Mouse (Mus musculus): ENCODE measurements around the gene Sdccag8.

The Sdccag8 gene

DNA sequence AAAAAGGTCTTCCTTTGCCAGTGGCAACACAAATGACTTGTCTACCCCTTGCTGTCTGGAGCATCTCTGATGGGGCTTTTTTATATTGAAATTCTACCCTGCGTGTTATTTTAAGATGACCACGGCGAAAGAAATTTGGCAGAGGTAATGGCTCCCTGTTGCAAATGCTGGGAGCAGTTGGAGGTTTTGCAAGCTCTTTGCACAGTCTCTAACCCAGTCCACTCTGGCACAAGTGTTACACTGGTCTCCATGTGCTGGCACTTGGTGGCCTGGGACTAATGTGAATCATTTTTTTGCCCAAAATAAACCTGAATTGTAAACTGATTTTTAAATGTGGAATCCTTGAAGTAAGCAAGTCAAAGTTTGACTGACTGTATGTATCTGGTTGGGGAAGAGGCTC lies 199.3 kb downstream of the Sdccag8 start:
- DNase-seq: no peak

DNA sequence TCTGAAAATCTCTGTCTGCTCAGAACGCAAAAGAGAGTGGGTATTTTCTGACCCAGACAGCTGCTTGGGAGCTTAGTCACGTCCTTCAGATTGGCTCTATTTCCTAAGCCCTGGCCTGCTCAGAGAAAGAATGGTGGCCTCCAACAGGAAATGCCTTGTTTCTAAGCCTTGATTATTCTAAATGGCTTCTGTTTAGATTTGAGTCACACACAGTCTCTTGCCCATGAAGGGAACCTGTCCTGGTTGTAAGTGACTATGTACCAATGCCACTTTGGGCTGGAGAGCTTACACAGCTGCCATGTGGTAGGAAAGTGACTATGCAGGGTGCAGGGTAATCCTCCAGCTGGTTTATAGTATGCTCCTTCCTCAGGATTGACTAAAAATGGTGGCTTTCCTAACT lies 199.9 kb downstream of the Sdccag8 start:
- DNase-seq: no peak

DNA sequence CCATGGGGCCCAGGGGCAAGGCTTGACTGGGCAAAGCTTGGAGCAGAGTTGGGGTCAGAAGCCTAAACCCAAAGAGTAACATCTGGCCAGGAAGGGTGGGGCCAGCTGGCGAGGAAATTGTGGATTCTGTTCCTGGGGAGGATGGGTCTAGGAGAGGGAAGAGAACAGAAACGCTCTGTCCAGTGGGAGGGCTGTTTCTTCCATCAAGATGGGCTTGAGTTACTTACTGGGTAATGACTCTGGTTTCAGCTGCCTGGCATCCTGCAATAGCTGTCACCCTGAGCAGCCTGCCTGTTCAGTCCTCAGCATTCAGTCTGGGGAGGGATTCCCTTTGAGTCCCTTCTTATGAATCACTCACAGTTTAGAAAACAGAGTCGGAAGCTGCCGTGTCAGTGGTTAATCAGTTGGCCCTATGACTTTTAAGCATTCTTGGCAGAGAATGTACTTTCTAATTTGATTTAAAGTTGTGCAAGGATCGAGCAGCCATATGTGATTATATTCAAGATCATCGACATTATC lies 200.5 kb downstream of the Sdccag8 start:
- no peak for DNase-seq

DNA sequence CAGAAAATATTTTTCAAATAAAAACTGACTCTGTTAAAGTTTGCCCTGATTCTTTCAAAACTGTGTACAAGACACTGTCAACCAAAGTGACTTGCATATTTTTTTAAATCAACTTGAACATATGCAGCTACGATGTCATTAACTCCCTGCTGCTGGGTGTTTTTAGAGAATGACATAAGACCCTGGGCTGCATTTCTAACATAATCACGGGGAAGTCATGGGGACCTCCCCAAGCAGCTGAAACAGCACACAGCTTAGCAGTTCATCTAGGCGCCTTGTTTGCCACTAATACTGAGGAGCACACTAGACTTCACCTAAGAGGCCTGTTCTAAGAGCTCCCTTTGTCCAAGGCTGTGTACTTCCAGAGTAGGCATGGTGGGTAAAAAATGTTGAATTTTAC lies 201.5 kb downstream of the Sdccag8 start:
- no peak for DNase-seq

DNA sequence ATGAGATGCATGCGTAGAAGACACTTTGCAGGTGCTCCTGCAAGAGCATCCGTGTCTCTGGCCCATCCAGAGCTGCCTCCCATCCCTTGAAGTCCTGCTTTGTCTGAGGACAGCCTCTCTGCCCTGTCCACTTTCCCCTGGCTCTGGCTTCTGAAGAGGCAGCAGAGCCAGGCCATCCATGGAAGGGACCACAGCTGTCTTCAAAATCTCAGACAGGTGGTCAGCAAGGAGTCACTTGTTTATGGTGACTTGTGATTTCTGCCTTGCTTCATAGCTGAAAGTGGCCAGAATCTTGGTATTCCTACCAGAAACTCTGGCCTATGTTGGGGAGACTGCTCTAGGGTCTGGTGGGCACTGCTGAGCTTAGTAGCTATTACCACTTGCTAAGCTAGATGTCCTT lies 202.3 kb downstream of the Sdccag8 start:
- no peak for DNase-seq

DNA sequence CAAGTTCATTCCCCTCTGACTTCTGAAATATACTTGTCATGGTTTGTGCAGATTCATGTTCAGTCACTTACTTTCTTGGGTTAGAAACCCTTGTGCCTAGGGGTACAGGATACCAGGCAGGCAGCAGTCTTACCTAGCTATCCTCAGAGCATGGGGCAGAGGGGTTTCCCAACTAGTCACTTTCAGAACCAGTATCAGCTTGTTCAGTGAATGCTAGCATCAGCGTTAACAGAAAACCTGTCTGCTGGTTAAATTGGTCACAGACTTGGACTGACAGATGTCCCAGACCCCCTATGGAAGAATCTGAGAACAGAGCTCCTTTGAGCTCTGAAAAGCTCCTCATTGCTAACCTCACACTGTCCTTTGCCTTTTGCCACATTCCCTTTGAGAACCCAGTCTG lies 204.3 kb downstream of the Sdccag8 start:
- DNase-seq: no peak

DNA sequence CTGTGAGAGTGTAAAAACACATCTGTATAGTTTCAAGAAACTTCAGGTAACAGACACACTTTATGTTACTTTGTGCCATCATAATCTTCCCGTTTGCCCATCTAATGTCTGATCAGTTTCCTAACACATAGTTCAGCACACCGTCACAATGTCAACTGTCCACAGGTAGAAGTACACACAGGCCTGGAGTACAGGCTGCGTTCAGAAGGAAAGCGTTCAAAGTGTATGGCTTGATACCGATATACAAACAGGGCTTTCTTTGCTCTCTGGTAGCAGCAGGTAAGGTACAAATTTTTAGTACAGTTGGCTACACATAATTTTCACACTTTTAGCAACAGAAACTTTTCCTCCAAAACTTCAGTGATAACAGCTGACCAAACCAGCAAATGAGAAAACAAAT lies 205.2 kb downstream of the Sdccag8 start:
- DNase-seq: no peak

DNA sequence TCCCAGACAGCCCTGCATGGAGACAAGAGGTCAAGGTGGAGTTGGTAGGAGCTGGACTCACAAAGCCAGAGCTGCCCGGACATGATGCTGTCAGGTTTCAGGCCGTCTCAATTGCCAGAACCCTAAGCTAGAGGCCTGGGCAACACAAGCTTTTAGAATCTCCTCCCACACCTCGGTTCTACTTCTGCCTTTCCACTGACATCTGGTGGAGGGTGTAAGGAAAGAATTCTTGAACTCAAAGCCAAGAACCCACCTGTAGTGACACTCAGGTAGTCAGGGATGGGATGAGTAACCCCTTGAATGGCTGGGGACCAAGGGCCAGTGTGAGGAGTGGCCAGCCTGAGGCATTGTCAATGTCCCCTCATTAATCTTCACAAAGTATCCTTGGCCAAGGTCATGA lies 208.3 kb downstream of the Sdccag8 start:
- DNase-seq: no peak

DNA sequence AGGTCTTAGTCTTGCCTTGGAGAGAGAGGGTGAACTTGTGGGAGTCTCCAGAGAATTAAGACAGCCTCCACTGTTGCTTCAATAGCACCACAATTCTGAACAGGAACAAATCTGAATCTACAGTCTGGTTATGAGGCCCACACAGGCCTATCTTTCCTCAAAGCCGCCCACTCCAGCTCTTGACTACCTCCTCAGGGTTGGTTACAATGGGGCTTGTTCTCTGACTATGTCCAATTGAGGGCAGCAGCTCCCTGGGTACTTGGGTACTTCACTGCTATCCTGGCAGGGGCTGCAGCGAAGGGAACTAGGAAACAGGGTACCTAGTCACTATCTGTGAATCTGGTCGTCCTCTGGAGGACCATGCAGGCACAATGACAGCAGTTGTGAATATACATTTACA lies 213.2 kb downstream of the Sdccag8 start:
- DNase-seq: no peak

DNA sequence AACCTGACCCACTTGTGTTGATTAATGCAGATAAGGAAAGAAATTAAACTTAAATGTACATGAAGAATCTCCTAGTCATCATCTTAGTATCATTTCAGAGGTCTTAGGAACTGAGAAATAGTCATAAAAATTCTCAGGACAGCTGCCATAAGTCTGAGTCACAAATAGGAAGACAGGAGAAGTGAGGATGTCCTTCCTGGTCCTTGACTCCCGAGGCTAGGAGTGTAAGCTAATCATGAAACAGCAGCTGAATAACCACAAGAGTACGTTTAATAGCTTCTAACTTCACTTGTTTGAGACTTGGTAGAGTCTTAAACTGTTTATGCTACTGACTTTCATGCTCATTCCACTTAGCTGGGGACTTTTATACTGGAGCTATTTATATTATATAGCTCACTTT lies 214.6 kb downstream of the Sdccag8 start:
- DNase-seq: no peak

DNA sequence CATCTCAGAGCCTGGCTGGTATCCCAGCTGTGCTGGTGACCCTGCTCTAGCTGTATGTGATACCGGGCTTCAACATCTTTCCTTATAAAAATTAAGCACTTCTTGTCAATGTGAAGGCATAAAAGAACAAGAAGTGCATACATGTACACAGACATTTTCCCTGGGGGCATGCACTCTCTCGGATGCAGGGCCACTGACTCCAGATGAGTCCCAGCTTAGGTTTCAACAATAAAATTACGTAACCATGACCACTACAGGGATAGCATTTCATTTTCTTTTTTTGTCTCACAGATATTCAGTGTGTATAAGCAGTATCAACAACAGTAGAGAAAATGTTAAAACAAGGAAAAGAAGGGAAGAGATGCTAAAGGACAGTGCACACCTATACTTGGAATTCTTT lies 216.2 kb downstream of the Sdccag8 start:
- no peak for DNase-seq

DNA sequence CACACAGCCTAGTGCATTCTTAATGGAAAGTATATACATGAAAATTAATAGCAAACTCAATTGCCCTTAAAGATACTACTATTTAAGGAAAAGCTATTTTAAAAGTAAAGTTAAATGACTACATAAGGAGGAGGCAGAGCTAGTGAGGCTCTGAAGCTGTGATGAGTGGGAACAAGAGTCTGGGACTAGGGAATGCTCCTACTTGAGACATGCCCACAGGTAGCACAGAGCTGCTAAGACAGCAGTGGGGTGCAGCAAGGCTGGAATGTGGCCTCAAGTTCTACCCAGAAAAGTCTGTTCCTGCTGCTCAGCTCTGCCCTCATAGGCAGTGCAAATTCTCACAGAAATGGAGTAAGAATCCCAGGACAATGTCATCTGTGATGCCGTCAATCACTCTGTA lies 216.7 kb downstream of the Sdccag8 start:
- no peak for DNase-seq

DNA sequence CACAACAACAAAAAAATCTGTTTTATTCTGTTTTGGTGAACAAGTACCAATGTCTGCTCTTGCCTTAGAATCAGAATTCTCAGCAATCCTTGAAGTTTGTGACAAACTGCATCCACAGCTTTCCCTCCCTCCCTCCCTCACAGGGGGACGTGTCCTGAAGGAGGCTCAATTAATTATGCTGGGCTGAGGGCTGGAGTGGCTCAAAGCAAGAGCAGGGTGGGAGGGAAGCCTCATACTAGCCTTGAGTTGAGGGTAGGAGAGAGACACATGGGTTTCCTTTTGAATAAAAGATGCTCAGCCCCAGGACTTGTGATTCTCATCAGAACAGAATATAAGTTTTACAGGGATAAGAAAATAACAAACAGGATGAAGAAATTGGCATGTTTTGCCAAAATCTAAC lies 217.8 kb downstream of the Sdccag8 start:
- DNase-seq: no peak

DNA sequence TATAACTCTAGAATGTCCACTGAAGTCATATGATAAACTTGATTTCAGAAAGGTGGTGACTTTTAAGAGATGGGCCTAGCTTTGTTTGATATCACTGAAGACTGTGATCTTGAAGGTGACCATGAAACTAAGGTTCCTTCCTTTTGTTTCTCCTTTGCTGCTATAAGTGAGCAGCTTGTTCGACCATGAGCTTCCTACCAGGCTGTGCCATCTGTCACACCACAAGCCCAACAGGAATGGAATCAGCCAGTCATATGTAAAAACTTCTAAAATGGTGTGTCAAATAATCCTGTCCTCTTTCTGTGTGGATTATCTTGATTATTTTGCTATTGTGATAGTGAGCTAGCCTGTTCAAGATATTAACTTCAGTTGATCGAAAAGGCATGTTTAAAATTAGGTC lies 221.0 kb downstream of the Sdccag8 start:
- DNase-seq: no peak

DNA sequence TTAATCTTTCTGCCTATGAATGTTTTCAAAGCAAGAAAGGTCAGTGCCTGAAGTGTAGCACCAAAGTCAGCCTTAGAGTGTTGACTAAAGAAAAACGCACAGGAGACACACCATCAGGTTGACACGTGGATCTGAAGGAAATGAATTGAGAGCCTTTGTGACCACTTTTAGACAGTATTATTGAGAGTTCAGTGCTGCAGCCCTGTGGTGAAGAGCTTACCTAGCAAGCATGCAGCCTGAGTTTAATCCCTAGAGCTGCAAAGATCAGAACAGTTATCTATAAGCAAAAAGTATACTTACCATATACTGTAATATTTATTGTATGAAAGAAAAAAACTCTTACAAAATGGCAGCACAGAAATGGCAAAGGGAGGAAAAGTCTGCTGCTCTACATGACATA lies 223.9 kb downstream of the Sdccag8 start:
- DNase-seq: no peak

DNA sequence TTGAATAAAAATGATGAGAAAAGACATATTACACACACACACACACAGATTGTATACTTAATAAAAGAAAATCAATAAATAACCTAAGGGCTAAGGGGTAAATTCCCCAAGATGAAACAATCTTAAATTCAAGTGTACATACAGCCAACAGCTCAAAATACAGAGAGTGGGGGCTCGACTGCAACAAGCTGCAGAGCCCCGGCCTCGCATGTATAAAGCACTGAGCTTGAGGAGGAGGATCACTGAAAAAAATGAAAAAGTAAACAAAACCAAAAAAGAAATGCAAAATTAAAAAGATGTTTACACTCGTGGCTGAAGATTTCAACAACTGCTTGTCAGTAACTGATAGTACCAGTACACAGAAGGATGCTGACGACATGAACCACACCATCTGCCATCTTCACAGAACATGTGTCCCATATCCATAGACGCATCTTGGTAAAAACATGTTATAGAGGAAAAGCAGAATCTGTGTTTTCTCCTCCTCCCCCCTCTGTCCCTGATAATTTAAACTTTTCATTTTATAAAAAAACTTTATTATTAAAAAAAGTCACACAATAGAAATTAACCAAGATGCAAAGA lies 224.7 kb downstream of the Sdccag8 start:
- DNase-seq: no peak

DNA sequence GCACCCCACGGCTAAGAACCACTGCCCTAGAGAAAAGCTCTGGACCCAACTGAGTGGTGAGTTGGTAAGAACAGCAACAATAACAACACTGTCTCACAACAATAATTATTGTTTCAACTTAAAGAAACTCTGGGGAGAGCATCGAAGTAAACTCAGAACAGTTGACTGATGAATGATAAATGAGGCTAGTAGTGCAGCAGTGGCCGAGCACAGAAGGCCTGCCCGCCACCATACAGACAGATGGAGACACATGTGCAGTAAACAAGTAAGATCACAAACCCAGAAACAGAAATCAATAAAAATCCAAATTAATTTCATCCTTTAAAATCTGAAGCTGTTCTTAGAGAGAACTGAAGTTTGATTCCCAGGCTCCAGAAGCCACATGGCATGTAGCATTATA lies 225.6 kb downstream of the Sdccag8 start:
- DNase-seq: no peak

DNA sequence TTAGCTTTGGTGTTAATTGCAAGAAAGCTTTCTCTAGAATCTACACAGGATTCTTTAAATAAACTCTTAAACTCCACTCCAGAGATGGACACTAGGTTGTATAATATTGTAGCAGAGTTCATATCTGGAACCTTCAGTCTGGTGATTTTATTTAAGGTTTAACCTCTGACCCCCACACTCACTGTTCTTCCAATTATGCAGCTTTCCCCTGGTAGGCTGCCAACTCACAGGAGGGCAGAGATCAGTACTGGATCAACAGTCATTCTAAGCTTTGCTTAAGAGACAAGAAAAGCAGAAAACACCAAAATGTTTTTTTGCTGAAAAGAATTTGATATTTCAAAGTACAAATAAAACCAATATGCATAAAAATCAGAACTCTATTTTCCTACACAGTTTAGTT lies 231.4 kb downstream of the Sdccag8 start:
- no peak for DNase-seq

DNA sequence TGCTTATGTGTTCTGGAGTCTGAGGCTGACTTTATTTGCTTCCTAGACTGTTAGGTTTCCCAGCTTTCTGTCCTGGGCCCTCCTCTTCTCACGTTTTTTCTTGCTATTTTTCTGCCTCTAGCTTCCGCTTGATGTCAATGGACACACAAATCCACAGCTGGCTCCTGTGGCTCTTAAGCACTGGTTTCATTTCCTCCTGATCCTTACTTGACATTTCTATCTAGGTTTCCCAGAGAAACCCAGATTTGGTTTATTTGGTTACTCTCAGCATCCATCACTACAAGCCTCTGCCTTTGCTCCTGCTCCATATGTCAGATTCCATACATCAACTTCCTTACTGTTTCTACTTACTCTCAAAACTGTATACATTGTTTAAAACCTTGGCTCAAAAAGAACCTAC lies 232.5 kb downstream of the Sdccag8 start:
- no peak for DNase-seq

DNA sequence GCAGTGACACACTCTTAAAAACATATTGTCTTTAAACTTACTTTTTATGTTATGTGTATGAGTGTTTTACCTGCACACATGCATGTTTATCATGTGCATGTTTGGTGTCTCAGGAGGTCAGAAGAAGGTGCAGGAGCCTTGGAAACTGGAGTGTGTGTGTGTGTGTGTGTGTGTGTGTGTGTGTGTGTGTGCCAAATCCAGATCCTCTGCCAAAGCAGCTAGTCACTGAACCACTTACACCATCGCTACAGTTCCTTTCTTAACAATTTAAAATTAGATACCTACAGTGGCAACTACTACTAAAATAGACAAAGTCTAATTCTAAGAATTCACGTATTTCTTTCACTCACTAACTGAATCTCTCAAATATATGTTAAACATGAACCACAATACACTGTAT lies 234.3 kb downstream of the Sdccag8 start:
- no peak for DNase-seq

DNA sequence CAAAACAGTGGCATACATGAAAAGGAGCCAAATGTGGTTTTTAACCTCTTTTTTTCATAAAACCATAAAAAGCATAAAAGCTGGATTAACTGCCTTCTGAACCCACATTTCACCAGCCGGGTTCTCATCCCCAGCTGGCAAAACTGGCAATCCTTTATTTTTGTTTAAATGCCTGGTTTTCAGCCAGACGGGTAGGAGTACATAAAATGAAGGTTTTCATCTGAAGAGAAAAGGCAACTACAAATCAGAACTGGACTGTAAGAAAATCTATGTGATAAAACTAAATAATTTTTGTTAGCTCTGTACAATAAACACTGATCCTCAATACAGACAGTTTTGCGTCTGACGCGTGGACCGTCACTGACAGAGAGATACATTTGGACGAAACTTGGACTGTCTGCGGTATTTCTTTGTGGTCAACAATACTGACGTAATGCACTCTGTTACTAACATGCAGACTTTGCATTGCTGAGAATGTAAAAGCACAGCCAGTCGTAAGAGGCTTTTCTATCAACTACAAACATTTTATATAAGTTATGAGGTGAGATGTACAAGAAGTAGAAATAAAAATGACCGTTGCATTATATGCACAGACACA lies 237.0 kb downstream of the Sdccag8 start:
- DNase-seq: no peak

DNA sequence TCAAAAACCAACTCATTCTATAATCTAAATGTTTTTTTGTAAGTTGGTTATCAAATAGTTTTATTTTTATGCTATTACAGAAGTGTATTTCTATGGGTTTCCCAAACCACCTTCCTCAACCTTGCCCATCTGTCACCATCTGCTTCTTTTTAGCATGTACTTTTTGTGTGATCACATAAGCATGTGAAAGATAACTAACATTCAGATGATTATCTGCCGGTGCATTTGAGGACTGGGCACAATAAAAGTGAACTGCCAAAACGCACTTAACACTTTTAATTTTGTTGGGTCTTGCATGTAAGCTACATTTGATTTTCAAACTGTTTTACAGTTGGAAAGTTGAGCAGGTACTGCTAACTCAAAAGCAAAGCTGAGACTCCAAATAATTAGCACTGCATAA lies 240.4 kb downstream of the Sdccag8 start:
- no peak for DNase-seq

DNA sequence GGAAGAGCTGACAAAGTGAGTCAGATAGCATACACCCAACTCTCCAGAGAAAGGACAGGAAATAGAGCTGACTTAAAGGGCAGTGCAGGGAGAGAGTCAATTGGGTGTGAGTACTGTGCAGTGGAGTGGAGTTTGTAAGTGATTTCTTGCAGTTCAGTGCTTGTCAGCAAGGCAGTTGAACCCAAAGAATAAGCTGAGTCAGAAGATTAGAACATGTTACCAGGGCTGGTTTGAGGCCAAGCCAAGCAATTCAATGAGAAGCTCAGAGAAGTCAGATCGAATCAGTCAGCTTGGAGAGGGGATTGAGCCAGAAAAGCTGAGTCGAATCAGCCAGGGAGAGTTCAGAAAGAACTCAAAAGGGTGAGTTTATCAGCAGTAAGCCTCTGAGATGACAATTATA lies 247.3 kb downstream of the Sdccag8 start:
- no peak for DNase-seq

DNA sequence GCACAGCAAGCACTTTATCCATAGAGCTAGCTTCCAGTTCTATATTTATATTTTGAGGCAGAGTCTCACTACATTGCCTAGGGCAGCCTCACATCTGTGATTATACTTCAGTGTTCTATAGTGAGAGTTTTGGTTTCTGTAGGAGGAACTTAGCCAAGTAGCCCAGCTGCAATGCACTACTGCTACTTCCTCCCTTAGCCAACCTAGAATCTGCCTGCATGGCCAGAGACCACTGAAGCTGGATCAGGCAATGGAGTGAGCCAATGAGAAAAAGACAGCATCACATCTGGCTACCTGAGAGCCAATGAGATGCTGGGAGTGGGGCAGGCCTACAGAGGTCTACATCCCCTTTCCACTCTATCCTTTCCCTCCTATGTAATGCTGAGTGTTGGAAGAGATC lies 251.3 kb downstream of the Sdccag8 start:
- DNase-seq: no peak

DNA sequence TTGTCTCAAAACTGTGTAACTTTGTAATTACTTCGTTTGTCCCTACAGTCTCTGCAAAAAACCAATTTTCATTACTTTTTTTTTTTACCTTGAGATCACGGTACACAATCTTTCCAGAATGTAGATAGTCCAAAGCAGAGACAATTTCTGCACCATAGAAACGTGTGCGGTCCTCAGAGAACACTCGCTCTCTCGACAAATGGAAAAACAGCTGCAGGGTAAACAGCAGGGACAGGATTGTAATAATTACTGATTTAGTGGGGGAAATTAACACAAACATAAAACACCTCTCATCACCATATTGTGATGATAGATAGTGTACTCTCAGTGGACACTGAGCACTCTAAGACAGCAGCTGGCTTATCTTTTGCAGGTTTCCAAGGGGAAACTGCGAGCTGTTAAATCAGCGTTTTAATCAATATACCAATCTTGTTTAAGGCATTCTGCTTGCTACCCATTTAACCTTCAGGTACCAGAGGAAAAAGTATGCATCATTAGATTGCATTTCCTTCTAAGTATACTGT lies 252.7 kb downstream of the Sdccag8 start:
- DNase-seq: no peak

Measured in lung, postnatal 14 days (tissue).